Mouse (Mus musculus) cerebellum, adult 2 months (tissue): ENCODE measurements around the gene Dpt.

Experiments
- CTCF ChIP-seq: fragments of 200-500 bp; IDR thresholded peaks from 2 replicates; pipeline ENCODE4 v1.5.1; 2011; ENCODE audit warnings: low read depth, mild to moderate bottlenecking, control low read depth, low read length, moderate library complexity, borderline replicate concordance; ENCODE audit not compliant: insufficient read depth
- POLR2A ChIP-seq: fragments of 200-500 bp; IDR thresholded peaks from 2 replicates; pipeline ENCODE4 v1.6.1; 2011; ENCODE audit warnings: low read length, control low read depth, borderline replicate concordance; ENCODE audit not compliant: insufficient read depth

GRCm38 (mm10) chr1:164766646-164767045 lies 29.8 kb upstream of the Dpt start:
- TF ChIP-seq CTCF: no peak
- no peak for TF ChIP-seq POLR2A
